11 mouse cellular contexts compared by ENCODE assay signal in genomic region chr12:80239445-80239844, GRCm38 (mm10). TPM values are rescaled to one million over a fixed set of nuclear protein-coding genes. Genes with fewer than 3 reads are reported as not detected.
DNase-seq lines count a peak whose midpoint lies in the region; ATAC-seq lines count a peak whose summit lies in the region.
"Had no signal": no experiment of that assay in that cellular context is flagged by ENCODE, and none has a peak within 500 bp of the region (broad histone marks: within the 10 kb centered on the region; RNA-seq: fewer than 3 reads in every experiment).

No protein-coding gene starts in this region.

- no peak overlapping the region for H3K4me2 ChIP-seq in heart, embryonic 15.5 days
- H3K4me2 ChIP-seq in limb, embryonic 15.5 days, result no peak overlapping the region

- H3K9me3 ChIP-seq in heart, embryonic 15.5 days (replicated peaks), result no peaks in the 10 kb centered on the region
- H3K9me3 ChIP-seq in limb, embryonic 15.5 days, result no peaks in the 10 kb centered on the region

- no peak for DNase-seq in heart, postnatal 25 days (ENCODE audit: low spot score)
- DNase-seq in NIH3T3 (ENCODE audit: low read depth), result peak; percentile 19
- DNase-seq in frontal cortex, postnatal 25 days (ENCODE audit: low spot score in 2 of 2), result peak; percentile 46 to 67
- DNase-seq in T-cell, adult 2 months (ENCODE audit: low spot score), result no peak
- DNase-seq in thymus, postnatal 10 days (ENCODE audit: low spot score in 2 of 2), result no peak
- DNase-seq: kidney, adult 18-20 months; lung, postnatal 4 days had no signal

- H3K4me1 ChIP-seq in heart, embryonic 15.5 days (replicated peaks), result peaks cover 65% of the 10 kb centered on the region
- peaks cover 27% of the 10 kb centered on the region for H3K4me1 ChIP-seq in limb, embryonic 15.5 days

- intact Hi-C loops in heart, postnatal 25 days (cut with DNase I), result no loop called here

- peak overlapping the region; percentile 47 for H3K27ac ChIP-seq in heart, embryonic 15.5 days
- H3K27ac ChIP-seq in limb, embryonic 15.5 days, result peak overlapping the region; percentile 3; the same call in 1 of the 2 replicates

- no peak for ATAC-seq in heart, embryonic 15.5 days (replicated peaks; ENCODE audit: insufficient number of reproducible peaks, insufficient read depth, low FRiP score, low read depth)
- ATAC-seq in limb, embryonic 15.5 days (ENCODE audit: insufficient number of reproducible peaks, low FRiP score, low TSS enrichment, low read depth), result no peak
- no peak for ATAC-seq in cerebellum, adult (ENCODE audit: insufficient number of reproducible peaks, low FRiP score, low TSS enrichment)

- H3K36me3 ChIP-seq in heart, embryonic 15.5 days, result peaks cover 2% of the 10 kb centered on the region; the same call in 1 of the 2 replicates
- peaks cover 3% of the 10 kb centered on the region; the same call in 1 of the 2 replicates for H3K36me3 ChIP-seq in limb, embryonic 15.5 days

- H3K4me3 ChIP-seq in heart, embryonic 15.5 days, result no peak overlapping the region
- no peak overlapping the region for H3K4me3 ChIP-seq in limb, embryonic 15.5 days
- H3K4me3 ChIP-seq: erythroblast, embryonic 14.5 days had no signal

- 86% methylated on average over 5 of the region's 5 CpGs for WGBS in heart, embryonic 15.5 days
- 87% methylated on average over 5 of the region's 5 CpGs for WGBS in limb, embryonic 15.5 days

- no peak overlapping the region for H3K9ac ChIP-seq in heart, embryonic 15.5 days
- H3K9ac ChIP-seq in limb, embryonic 15.5 days, result no peak overlapping the region

- no peaks in the 10 kb centered on the region for H3K27me3 ChIP-seq in heart, embryonic 15.5 days
- no peaks in the 10 kb centered on the region for H3K27me3 ChIP-seq in limb, embryonic 15.5 days

RNA-seq across cellular contexts. Expression of gene Actn1, which starts 20.7 kb away (rescaled TPM):
- 29.2 and 42.3 TPM in 2 replicates for polyA plus RNA-seq in heart, embryonic 15.5 days (2015; fragmentation: Nextera tagmentation; extraction: Ambion mirVana)
- total RNA-seq in heart, postnatal 25 days (2021), result 10 to 100 TPM; 33.9 to 38.3 TPM
- polyA plus RNA-seq in limb, embryonic 15.5 days (2015; fragmentation: Nextera tagmentation; extraction: Ambion mirVana), result 25.5 and 29.4 TPM in 2 replicates

Comparison
In these comparisons a context has a peak if more than half of its experiments do, and no peak if none do; other contexts are left out.
1. DNase-seq: peak in NIH3T3 (single experiment) and frontal cortex, postnatal 25 days (2 of 2); none in heart, postnatal 25 days (single experiment), T-cell, adult 2 months (single experiment) and thymus, postnatal 10 days (0 of 2).